Mouse (Mus musculus) midbrain, embryonic 14.5 days (tissue): ENCODE results near the gene Lsamp. TPM values are rescaled to one million over a fixed set of nuclear protein-coding genes. Genes with fewer than 3 reads are reported as not detected.

Experiments
- ATAC-seq: fragments of 200-750 bp; cut with Nextera tagmentation; 2 replicates; pipeline ENCODE4 v1.8.0; 2017; ENCODE audit warnings: moderate number of reproducible peaks, moderate library complexity; ENCODE audit not compliant: low FRiP score, low TSS enrichment
- DNase-seq: peaks from one replicate; pipeline ENCODE4 v3.0.0-alpha.2; 2015
- H3K27ac ChIP-seq: fragments of 300-500 bp; sonication (generic); replicated peaks from 2 replicates; pipeline ENCODE4 v1.5.1; 2014; ENCODE audit warnings: mild to moderate bottlenecking, low read depth, low read length, moderate library complexity
- H3K27me3 ChIP-seq: fragments of 300-500 bp; sonication (generic); 2 replicates; pipeline ENCODE4 v1.6.1; 2014; ENCODE audit warnings: low read length, control low read depth, mixed read lengths; ENCODE audit not compliant: control insufficient read depth, insufficient read depth
- H3K36me3 ChIP-seq: fragments of 300-500 bp; sonication (generic); 2 replicates; pipeline ENCODE4 v1.6.1; 2014; ENCODE audit warnings: low read length, control low read depth; ENCODE audit not compliant: control insufficient read depth, insufficient read depth
- H3K4me1 ChIP-seq: fragments of 300-500 bp; sonication (generic); 2 replicates; pipeline ENCODE4 v1.6.1; 2014; ENCODE audit warnings: mild to moderate bottlenecking, antibody characterized with exemption, low read length, control low read depth; ENCODE audit not compliant: control insufficient read depth, insufficient read depth
- H3K4me2 ChIP-seq: fragments of 300-500 bp; sonication (generic); 2 replicates; pipeline ENCODE4 v1.6.1; 2014; ENCODE audit warnings: mild to moderate bottlenecking, low read length, moderate library complexity
- H3K4me3 ChIP-seq: fragments of 300-500 bp; sonication (generic); replicated peaks from 2 replicates; pipeline ENCODE4 v1.5.1; 2014; ENCODE audit warnings: low read depth, low read length
- H3K9ac ChIP-seq: fragments of 300-500 bp; sonication (generic); replicated peaks from 2 replicates; pipeline ENCODE4 v1.6.1; 2014; ENCODE audit warnings: mild to moderate bottlenecking, low read length, moderate library complexity
- H3K9me3 ChIP-seq: fragments of 300-500 bp; sonication (generic); 2 replicates; pipeline ENCODE4 v1.6.1; 2016; ENCODE audit warnings: low read length, control low read depth, mixed read lengths; ENCODE audit not compliant: control insufficient read depth
- WGBS: fragments of 180-500 bp; shearing (Covaris S2); extraction: QIAGEN DNeasy Blood & Tissue Kit; methylation state at CpG from one replicate; pipeline ENCODE4 v1.1.7; 2014; 5-methylcytosine and 5-hydroxymethylcytosine counted together
- polyA plus RNA-seq: library from polyadenylated mRNA; unstranded; fragments of >200 nt; fragmentation: Nextera tagmentation; extraction: Ambion mirVana; gene quantifications from 2 replicates; pipeline ENCODE4 v1.2.1, GENCODE M21; 2014

The Lsamp gene
- polyA plus RNA-seq, 1 experiment from 2014 or later, result 79.5 TPM

- peak; percentile 70 for DNase-seq
- no peak overlapping the region for H3K9ac ChIP-seq
- no peaks in the 10 kb centered on the region for H3K9me3 ChIP-seq
- peaks cover 12% of the 10 kb centered on the region for H3K4me1 ChIP-seq
- 33% methylated on average over 5 of the region's 5 CpGs for WGBS
- H3K4me2 ChIP-seq, result no peak overlapping the region
- H3K27me3 ChIP-seq, result no peaks in the 10 kb centered on the region
- peak; percentile 57; the same call in 1 of the 2 replicates for ATAC-seq
- H3K27ac ChIP-seq, result peak overlapping the region; percentile 43; the same call in 1 of the 2 replicates
- no peaks in the 10 kb centered on the region for H3K36me3 ChIP-seq
- H3K4me3 ChIP-seq, result no peak overlapping the region
Measured at GRCm38 (mm10) chr16:41588675-41589301, 1604.6 kb downstream of the Lsamp start.

GRCm38 (mm10) chr16:41612229-41612628 lies 1628.1 kb downstream of the Lsamp start:
- Histone ChIP-seq H3K4me2 (no peak overlapping the region), H3K9ac (no peak overlapping the region), H3K36me3 (no peaks in the 10 kb centered on the region), H3K4me3 (no peak overlapping the region), H3K27ac (no peak overlapping the region), H3K4me1 (no peaks in the 10 kb centered on the region), H3K27me3 (no peaks in the 10 kb centered on the region), H3K9me3 (no peaks in the 10 kb centered on the region)
- DNase-seq, result no peak
- WGBS, result 50% methylated on average over 1 of the region's 1 CpGs
- ATAC-seq, result no peak

GRCm38 (mm10) chr16:41623871-41624270 lies 1639.7 kb downstream of the Lsamp start:
- Histone ChIP-seq H3K9me3 (no peaks in the 10 kb centered on the region), H3K4me1 (no peaks in the 10 kb centered on the region; the same call in 1 of the 2 replicates), H3K9ac (no peak overlapping the region), H3K27ac (no peak overlapping the region), H3K4me3 (no peak overlapping the region), H3K36me3 (no peaks in the 10 kb centered on the region), H3K27me3 (no peaks in the 10 kb centered on the region), H3K4me2 (no peak overlapping the region)
- WGBS, result 71% methylated on average over 1 of the region's 1 CpGs
- no peak for DNase-seq
- no peak for ATAC-seq

GRCm38 (mm10) chr16:41633898-41634297 lies 1649.7 kb downstream of the Lsamp start:
- H3K9me3 ChIP-seq, result no peaks in the 10 kb centered on the region
- 23% methylated on average over 2 of the region's 2 CpGs for WGBS
- H3K9ac ChIP-seq, result no peak overlapping the region
- DNase-seq (no peak), ATAC-seq (no peak; the same call in 1 of the 2 replicates)
- no peak overlapping the region for H3K27ac ChIP-seq
- no peaks in the 10 kb centered on the region for H3K36me3 ChIP-seq
- 0 out of 2 replicates have a peak, but pooled peaks cover 6% of the 10 kb centered on the region for H3K4me1 ChIP-seq
- no peaks in the 10 kb centered on the region for H3K27me3 ChIP-seq
- no peak overlapping the region for H3K4me2 ChIP-seq
- H3K4me3 ChIP-seq, result no peak overlapping the region

GRCm38 (mm10) chr16:41640876-41641275 lies 1656.7 kb downstream of the Lsamp start:
- no peak overlapping the region for H3K27ac ChIP-seq
- no peak for ATAC-seq
- H3K36me3 ChIP-seq, result no peaks in the 10 kb centered on the region
- no peak overlapping the region for H3K9ac ChIP-seq
- H3K4me3 ChIP-seq, result no peak overlapping the region
- no peaks in the 10 kb centered on the region for H3K27me3 ChIP-seq
- no peaks in the 10 kb centered on the region for H3K9me3 ChIP-seq
- peak; percentile 47 for DNase-seq
- H3K4me1 ChIP-seq, result peaks cover 6% of the 10 kb centered on the region; the same call in 1 of the 2 replicates
- no peak overlapping the region for H3K4me2 ChIP-seq
- 31% methylated on average over 2 of the region's 2 CpGs for WGBS

GRCm38 (mm10) chr16:41653261-41653660 lies 1669.1 kb downstream of the Lsamp start:
- H3K36me3 ChIP-seq, result no peaks in the 10 kb centered on the region
- WGBS, result 88% methylated on average over 2 of the region's 2 CpGs

GRCm38 (mm10) chr16:41674316-41675038 lies 1690.3 kb downstream of the Lsamp start:
- WGBS, result 88% methylated on average over 2 of the region's 2 CpGs
- no peak for ATAC-seq
- H3K27me3 ChIP-seq, result no peaks in the 10 kb centered on the region
- H3K4me1 ChIP-seq, result no peaks in the 10 kb centered on the region
- no peak overlapping the region for H3K9ac ChIP-seq
- no peak overlapping the region for H3K4me2 ChIP-seq
- H3K4me3 ChIP-seq, result no peak overlapping the region
- H3K36me3 ChIP-seq, result no peaks in the 10 kb centered on the region
- no peak for DNase-seq
- no peak overlapping the region for H3K27ac ChIP-seq
- H3K9me3 ChIP-seq, result no peaks in the 10 kb centered on the region

More at GRCm38 (mm10) chr16:41653261-41653660, 1669.1 kb downstream of the Lsamp start:
- no peaks in the 10 kb centered on the region for H3K9me3 ChIP-seq
- H3K4me1 ChIP-seq, result no peaks in the 10 kb centered on the region
- H3K9ac ChIP-seq, result no peak overlapping the region
- no peak overlapping the region for H3K4me3 ChIP-seq
- no peak overlapping the region for H3K4me2 ChIP-seq
- H3K27me3 ChIP-seq, result no peaks in the 10 kb centered on the region
- ATAC-seq, result no peak
- H3K27ac ChIP-seq, result no peak overlapping the region
- DNase-seq, result no peak

- no peaks in the 10 kb centered on the region for H3K4me1 ChIP-seq
- 93% methylated on average over 3 of the region's 3 CpGs for WGBS
- no peak overlapping the region for H3K4me2 ChIP-seq
- no peak overlapping the region for H3K4me3 ChIP-seq
- no peaks in the 10 kb centered on the region for H3K27me3 ChIP-seq
- no peaks in the 10 kb centered on the region for H3K36me3 ChIP-seq
- ATAC-seq (no peak), DNase-seq (no peak)
- H3K9me3 ChIP-seq, result no peaks in the 10 kb centered on the region
- H3K27ac ChIP-seq, result no peak overlapping the region
- no peak overlapping the region for H3K9ac ChIP-seq
Measured at GRCm38 (mm10) chr16:41675774-41676173, 1691.6 kb downstream of the Lsamp start.

GRCm38 (mm10) chr16:41692435-41692834 lies 1708.3 kb downstream of the Lsamp start:
- ATAC-seq (no peak), DNase-seq (no peak)

More at GRCm38 (mm10) chr16:41692435-41692834, 1708.3 kb downstream of the Lsamp start:
- H3K9me3 ChIP-seq, result no peaks in the 10 kb centered on the region
- no peaks in the 10 kb centered on the region for H3K36me3 ChIP-seq
- H3K4me2 ChIP-seq, result no peak overlapping the region
- no peak overlapping the region for H3K4me3 ChIP-seq
- no peak overlapping the region for H3K27ac ChIP-seq
- H3K9ac ChIP-seq, result no peak overlapping the region
- no peaks in the 10 kb centered on the region for H3K4me1 ChIP-seq
- H3K27me3 ChIP-seq, result no peaks in the 10 kb centered on the region
